Mouse (Mus musculus) neural tube, embryonic 13.5 days (tissue): ENCODE measurements around the gene Spata5. TPM values are rescaled to one million over a fixed set of nuclear protein-coding genes. Genes with fewer than 3 reads are reported as not detected.

Source experiments
- ATAC-seq: fragments of 200-750 bp; cut with Nextera tagmentation; 2 replicates; pipeline ENCODE4 v1.8.0; 2017; ENCODE audit warnings: low read depth, mild to moderate bottlenecking, moderate TSS enrichment, moderate library complexity
- H3K27ac ChIP-seq: fragments of 300-500 bp; sonication (generic); replicated peaks from 2 replicates; pipeline ENCODE4 v1.5.1; 2015; ENCODE audit warnings: moderate library complexity, mild to moderate bottlenecking, inconsistent platforms
- H3K27me3 ChIP-seq: fragments of 300-500 bp; sonication (generic); 2 replicates; pipeline ENCODE4 v1.6.1; 2015; ENCODE audit warnings: mild to moderate bottlenecking, inconsistent platforms
- H3K36me3 ChIP-seq: fragments of 300-500 bp; sonication (generic); 2 replicates; pipeline ENCODE4 v1.6.1; 2015; ENCODE audit warnings: mild to moderate bottlenecking, inconsistent platforms
- H3K4me1 ChIP-seq: fragments of 300-500 bp; sonication (generic); replicated peaks from 2 replicates; pipeline ENCODE4 v1.6.1; 2015; ENCODE audit warnings: inconsistent platforms
- H3K4me2 ChIP-seq: fragments of 300-500 bp; sonication (generic); 2 replicates; pipeline ENCODE4 v1.6.1; 2015; ENCODE audit warnings: inconsistent platforms, mild to moderate bottlenecking, moderate library complexity
- H3K4me3 ChIP-seq: fragments of 300-500 bp; sonication (generic); 2 replicates; pipeline ENCODE4 v1.5.1; 2015; ENCODE audit warnings: mild to moderate bottlenecking, inconsistent platforms
- H3K9ac ChIP-seq: fragments of 300-500 bp; sonication (generic); 2 replicates; pipeline ENCODE4 v1.6.1; 2015; ENCODE audit warnings: moderate library complexity, mild to moderate bottlenecking, inconsistent platforms
- H3K9me3 ChIP-seq: fragments of 300-500 bp; sonication (generic); 2 replicates; pipeline ENCODE4 v1.6.1; 2016; ENCODE audit warnings: inconsistent platforms
- WGBS: fragments of 180-500 bp; shearing (Covaris S2); methylation state at CpG from one replicate; pipeline ENCODE4 v1.1.7; 2015; 5-methylcytosine and 5-hydroxymethylcytosine counted together
- polyA plus RNA-seq: library from polyadenylated mRNA; unstranded; fragments of >200 nt; fragmentation: Nextera tagmentation; extraction: Ambion mirVana; gene quantifications from 2 replicates; pipeline ENCODE4 v1.2.1, GENCODE M21; 2015

Gene Spata5
- polyA plus RNA-seq, result 32.6 and 35.7 TPM in 2 replicates

- Histone ChIP-seq H3K4me1 (peaks cover 24% of the 10 kb centered on the region), H3K4me3 (peak within 1 kb of the TSS; percentile 76)
- under 1% methylated on average over 43 of the region's 50 CpGs for WGBS
Observed at GRCm38 (mm10) chr3:37419458-37419991, at the start of gene Spata5. Gene Spata5, plus strand, starts transcription at chr3:37419896.

GRCm38 (mm10) chr3:37370407-37370806 is 49.3 kb upstream of the Spata5 start:
- H3K4me3 ChIP-seq, result no peak overlapping the region
- H3K9me3 ChIP-seq, result no peaks in the 10 kb centered on the region
- no peak overlapping the region for H3K4me2 ChIP-seq
- no peak overlapping the region for H3K27ac ChIP-seq
- H3K9ac ChIP-seq, result no peak overlapping the region
- H3K36me3 ChIP-seq, result no peaks in the 10 kb centered on the region
- H3K4me1 ChIP-seq, result no peaks in the 10 kb centered on the region
- H3K27me3 ChIP-seq, result no peaks in the 10 kb centered on the region
- 76% methylated on average over 4 of the region's 4 CpGs for WGBS
- ATAC-seq, result no peak

More at GRCm38 (mm10) chr3:37419458-37419991, at the start of gene Spata5:
- peak; percentile 98 for ATAC-seq
- Histone ChIP-seq H3K9me3 (no peaks in the 10 kb centered on the region), H3K4me2 (peak within 1 kb of the TSS; percentile 98), H3K27me3 (no peaks in the 10 kb centered on the region), H3K27ac (peak within 1 kb of the TSS; percentile 90), H3K36me3 (0 out of 2 replicates have a peak, but pooled peaks cover under 1% of the 10 kb centered on the region), H3K9ac (peak within 1 kb of the TSS; percentile 81)

GRCm38 (mm10) chr3:37373712-37374111 is 46.0 kb upstream of the Spata5 start:
- 92% methylated on average over 11 of the region's 11 CpGs for WGBS
- H3K36me3 ChIP-seq, result no peaks in the 10 kb centered on the region
- no peak overlapping the region for H3K4me2 ChIP-seq
- no peak overlapping the region for H3K4me3 ChIP-seq
- H3K9me3 ChIP-seq, result no peaks in the 10 kb centered on the region
- ATAC-seq, result no peak
- H3K9ac ChIP-seq, result no peak overlapping the region
- H3K27ac ChIP-seq, result no peak overlapping the region
- H3K4me1 ChIP-seq, result 0 out of 2 replicates have a peak, but pooled peaks cover 7% of the 10 kb centered on the region
- no peaks in the 10 kb centered on the region for H3K27me3 ChIP-seq

- H3K9ac ChIP-seq, result no peak overlapping the region
- WGBS, result 54% methylated on average over 6 of the region's 6 CpGs
- no peak for ATAC-seq
- H3K27me3 ChIP-seq, result no peaks in the 10 kb centered on the region
- no peak overlapping the region for H3K4me3 ChIP-seq
- no peaks in the 10 kb centered on the region for H3K9me3 ChIP-seq
- no peak overlapping the region for H3K27ac ChIP-seq
- 0 out of 2 replicates have a peak, but pooled peaks cover 7% of the 10 kb centered on the region for H3K4me1 ChIP-seq
- no peak overlapping the region for H3K4me2 ChIP-seq
- no peaks in the 10 kb centered on the region for H3K36me3 ChIP-seq
Observed at GRCm38 (mm10) chr3:37377926-37378325, 41.8 kb upstream of the Spata5 start.

- H3K27ac ChIP-seq, result no peak overlapping the region
- no peaks in the 10 kb centered on the region for H3K9me3 ChIP-seq
- 0 out of 2 replicates have a peak, but pooled peaks cover 7% of the 10 kb centered on the region for H3K4me1 ChIP-seq
- no peak overlapping the region for H3K4me2 ChIP-seq
- H3K36me3 ChIP-seq, result no peaks in the 10 kb centered on the region
- no peak overlapping the region for H3K4me3 ChIP-seq
- 72% methylated on average over 6 of the region's 6 CpGs for WGBS
- H3K27me3 ChIP-seq, result no peaks in the 10 kb centered on the region
- H3K9ac ChIP-seq, result no peak overlapping the region
- ATAC-seq, result no peak
Observed at GRCm38 (mm10) chr3:37378412-37378811, 41.3 kb upstream of the Spata5 start.

- H3K9me3 ChIP-seq, result no peaks in the 10 kb centered on the region
- ATAC-seq, result no peak
- 0 out of 2 replicates have a peak, but pooled peaks cover 7% of the 10 kb centered on the region for H3K4me1 ChIP-seq
- no peaks in the 10 kb centered on the region for H3K27me3 ChIP-seq
- H3K36me3 ChIP-seq, result no peaks in the 10 kb centered on the region
- H3K27ac ChIP-seq, result no peak overlapping the region
- H3K4me2 ChIP-seq, result no peak overlapping the region
- H3K9ac ChIP-seq, result no peak overlapping the region
- WGBS, result 83% methylated on average over 14 of the region's 14 CpGs
- no peak overlapping the region for H3K4me3 ChIP-seq
Observed at GRCm38 (mm10) chr3:37379201-37379600, 40.5 kb upstream of the Spata5 start.

- WGBS, result 76% methylated on average over 18 of the region's 18 CpGs
- H3K27ac ChIP-seq, result peak overlapping the region; percentile 56
- no peak for ATAC-seq
- H3K27me3 ChIP-seq, result no peaks in the 10 kb centered on the region
- H3K9ac ChIP-seq, result no peak overlapping the region
- 0 out of 2 replicates have a peak, but pooled peaks cover 7% of the 10 kb centered on the region for H3K4me1 ChIP-seq
- H3K4me2 ChIP-seq, result no peak overlapping the region
- H3K9me3 ChIP-seq, result no peaks in the 10 kb centered on the region
- no peak overlapping the region for H3K4me3 ChIP-seq
- no peaks in the 10 kb centered on the region for H3K36me3 ChIP-seq
Observed at GRCm38 (mm10) chr3:37379930-37380881, 39.5 kb upstream of the Spata5 start.

GRCm38 (mm10) chr3:37381457-37381856 is 38.2 kb upstream of the Spata5 start:
- Histone ChIP-seq H3K4me2 (no peak overlapping the region), H3K36me3 (no peaks in the 10 kb centered on the region), H3K4me1 (0 out of 2 replicates have a peak, but pooled peaks cover 7% of the 10 kb centered on the region), H3K27ac (no peak overlapping the region), H3K9me3 (no peaks in the 10 kb centered on the region), H3K4me3 (no peak overlapping the region), H3K9ac (no peak overlapping the region), H3K27me3 (no peaks in the 10 kb centered on the region)
- 62% methylated on average over 6 of the region's 6 CpGs for WGBS
- no peak for ATAC-seq

- ATAC-seq, result no peak
- no peaks in the 10 kb centered on the region for H3K9me3 ChIP-seq
- H3K36me3 ChIP-seq, result no peaks in the 10 kb centered on the region
- 75% methylated on average over 6 of the region's 6 CpGs for WGBS
- H3K27me3 ChIP-seq, result no peaks in the 10 kb centered on the region
- no peak overlapping the region for H3K9ac ChIP-seq
- H3K27ac ChIP-seq, result no peak overlapping the region
- no peak overlapping the region for H3K4me2 ChIP-seq
- H3K4me3 ChIP-seq, result no peak overlapping the region
- H3K4me1 ChIP-seq, result no peaks in the 10 kb centered on the region
Observed at GRCm38 (mm10) chr3:37383096-37383765, 36.5 kb upstream of the Spata5 start.

- no peaks in the 10 kb centered on the region for H3K27me3 ChIP-seq
- no peak overlapping the region for H3K4me3 ChIP-seq
- H3K4me2 ChIP-seq, result no peak overlapping the region
- H3K9ac ChIP-seq, result no peak overlapping the region
- ATAC-seq, result no peak
- H3K36me3 ChIP-seq, result no peaks in the 10 kb centered on the region
- no peaks in the 10 kb centered on the region for H3K9me3 ChIP-seq
- no peaks in the 10 kb centered on the region for H3K4me1 ChIP-seq
- 93% methylated on average over 6 of the region's 6 CpGs for WGBS
- no peak overlapping the region for H3K27ac ChIP-seq
Observed at GRCm38 (mm10) chr3:37387310-37387709, 32.4 kb upstream of the Spata5 start.

GRCm38 (mm10) chr3:37396930-37397608 is 22.6 kb upstream of the Spata5 start:
- WGBS, result 94% methylated on average over 5 of the region's 5 CpGs
- no peaks in the 10 kb centered on the region; the same call in 1 of the 2 replicates for H3K4me1 ChIP-seq
- H3K27ac ChIP-seq, result no peak overlapping the region
- no peak overlapping the region for H3K9ac ChIP-seq
- ATAC-seq, result no peak
- H3K36me3 ChIP-seq, result no peaks in the 10 kb centered on the region
- no peaks in the 10 kb centered on the region for H3K9me3 ChIP-seq
- H3K27me3 ChIP-seq, result no peaks in the 10 kb centered on the region
- no peak overlapping the region for H3K4me2 ChIP-seq
- no peak overlapping the region for H3K4me3 ChIP-seq
